Mouse (Mus musculus) hindbrain, postnatal 0 days (tissue): ENCODE measurements around the gene Inpp5b. TPM values are rescaled to one million over a fixed set of nuclear protein-coding genes. Genes with fewer than 3 reads are reported as not detected.

Source experiments
- ATAC-seq: fragments of 200-750 bp; cut with Nextera tagmentation; 2 replicates; pipeline ENCODE4 v1.8.0; 2017; ENCODE audit warnings: mild to moderate bottlenecking, moderate TSS enrichment, moderate library complexity
- DNase-seq: peaks from one replicate; pipeline ENCODE4 v3.0.0-alpha.2; 2015; ENCODE audit warnings: low spot score
- H3K27ac ChIP-seq: fragments of 300-500 bp; sonication (generic); 2 replicates; pipeline ENCODE4 v1.5.1; 2014; ENCODE audit warnings: mild to moderate bottlenecking
- H3K27me3 ChIP-seq: fragments of 300-500 bp; sonication (generic); 2 replicates; pipeline ENCODE4 v1.6.1; 2014; ENCODE audit warnings: low read length, mixed read lengths; ENCODE audit not compliant: insufficient read depth
- H3K36me3 ChIP-seq: fragments of 300-500 bp; sonication (generic); 2 replicates; pipeline ENCODE4 v1.6.1; 2014; ENCODE audit warnings: low read length, mixed read lengths; ENCODE audit not compliant: insufficient read depth
- H3K4me1 ChIP-seq: fragments of 300-500 bp; sonication (generic); 2 replicates; pipeline ENCODE4 v1.6.1; 2014; ENCODE audit warnings: antibody characterized with exemption, low read length, mixed read lengths; ENCODE audit not compliant: insufficient read depth
- H3K4me2 ChIP-seq: fragments of 300-500 bp; sonication (generic); 2 replicates; pipeline ENCODE4 v1.6.1; 2014; ENCODE audit warnings: low read depth, mild to moderate bottlenecking, low read length, moderate library complexity, mixed read lengths
- H3K4me3 ChIP-seq: fragments of 300-500 bp; sonication (generic); 2 replicates; pipeline ENCODE4 v1.5.1; 2014; ENCODE audit warnings: low read length
- H3K9ac ChIP-seq: fragments of 300-500 bp; sonication (generic); replicated peaks from 2 replicates; pipeline ENCODE4 v1.6.1; 2014; ENCODE audit warnings: mild to moderate bottlenecking, low read length, moderate library complexity, mixed read lengths
- H3K9me3 ChIP-seq: fragments of 300-500 bp; sonication (generic); 2 replicates; pipeline ENCODE4 v1.6.1; 2016; ENCODE audit warnings: low read length, mixed read lengths
- CTCF ChIP-seq: IDR thresholded peaks from 2 replicates; pipeline ENCODE4 v1.5.1; 2016; ENCODE audit warnings: antibody characterized with exemption, control low read depth, low read depth
- WGBS: fragments of 180-500 bp; shearing (Covaris S2); extraction: QIAGEN DNeasy Blood & Tissue Kit; methylation state at CpG from one replicate; pipeline ENCODE4 v1.1.7; 2014; 5-methylcytosine and 5-hydroxymethylcytosine counted together
- polyA plus RNA-seq: library from polyadenylated mRNA; unstranded; fragments of >200 nt; fragmentation: Nextera tagmentation; extraction: Ambion mirVana; gene quantifications from 2 replicates; pipeline ENCODE4 v1.2.1, GENCODE M21; 2015
- total RNA-seq: library from RNA; depleted of rRNA; stranded (reverse); fragments of >200 nt; gene quantifications from 2 replicates; pipeline ENCODE4 v1.2.3, GENCODE M21; 2014

Gene Inpp5b
- total and polyA plus RNA-seq, 2 experiments from 2014 or later: 14.9 to 16.0 TPM

DNA sequence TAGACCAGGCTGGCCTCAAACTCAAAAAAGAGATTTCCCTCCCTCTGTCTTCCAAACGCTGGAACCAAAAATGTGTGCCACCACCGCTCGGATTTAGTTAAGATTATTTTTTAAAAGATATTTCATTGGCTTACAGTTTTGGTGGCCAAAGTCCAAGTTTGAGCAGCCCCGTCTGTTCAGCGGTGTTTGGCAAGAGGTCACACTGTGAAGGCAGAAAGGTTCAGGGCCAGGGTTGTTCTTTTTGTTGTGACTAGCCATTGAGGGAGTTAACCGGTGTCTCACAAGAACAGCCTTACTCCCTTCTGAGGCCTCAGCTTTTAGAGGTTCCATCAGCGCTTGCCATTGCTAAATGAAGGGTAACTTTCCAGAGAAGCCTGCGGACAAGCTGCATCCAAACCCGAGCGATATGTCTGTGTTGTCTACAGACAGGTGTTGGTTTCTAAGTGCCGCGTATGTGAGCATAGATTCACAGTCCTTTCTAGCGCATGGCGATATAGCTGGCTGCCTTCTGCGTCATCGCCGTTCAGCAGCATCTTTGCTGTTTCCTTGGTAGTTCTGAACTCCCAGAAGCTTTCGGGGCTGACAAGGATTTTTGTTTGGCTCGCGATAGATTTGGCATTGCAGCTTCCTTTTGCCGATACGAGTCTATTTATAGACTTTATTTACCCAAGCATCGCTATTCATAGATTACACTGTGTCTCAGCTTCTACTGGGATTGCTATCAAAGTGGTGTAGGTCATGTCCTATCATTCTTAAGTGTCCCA lies 24.3 kb downstream of the Inpp5b start:
- WGBS: 82% methylated on average over 23 of the region's 23 CpGs
- no peak for ATAC-seq
- no peak overlapping the region for H3K27ac ChIP-seq
- no peak overlapping the region for H3K4me3 ChIP-seq
- H3K4me1 ChIP-seq: no peaks in the 10 kb centered on the region
- no peak overlapping the region for H3K4me2 ChIP-seq
- H3K27me3 ChIP-seq: no peaks in the 10 kb centered on the region
- DNase-seq: no peak
- H3K36me3 ChIP-seq: no peaks in the 10 kb centered on the region
- no peak for TF ChIP-seq CTCF
- H3K9ac ChIP-seq: no peak overlapping the region
- H3K9me3 ChIP-seq: no peaks in the 10 kb centered on the region

DNA sequence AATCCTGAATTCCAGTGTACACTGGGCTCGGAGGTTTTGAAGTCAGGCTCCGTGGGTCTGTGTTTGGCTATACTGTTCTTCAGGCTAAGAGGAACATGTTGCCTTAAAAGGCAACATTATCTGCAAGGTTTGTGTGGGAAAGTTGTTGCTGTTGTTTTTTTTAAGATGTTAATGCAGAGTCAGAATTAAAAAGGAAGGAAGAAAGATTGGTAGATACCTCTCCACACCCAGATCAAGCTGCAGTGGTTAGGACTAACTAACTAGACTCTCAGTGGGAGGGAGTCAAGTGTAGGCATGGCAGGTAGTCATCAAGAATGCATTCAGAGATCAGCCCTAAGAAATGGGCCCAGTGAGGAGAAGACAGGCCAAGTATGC lies 24.9 kb downstream of the Inpp5b start:
- H3K9ac ChIP-seq: no peak overlapping the region
- 75% methylated on average over 2 of the region's 2 CpGs for WGBS
- no peak overlapping the region for H3K4me2 ChIP-seq
- no peak for TF ChIP-seq CTCF
- H3K27ac ChIP-seq: no peak overlapping the region
- DNase-seq: no peak
- H3K9me3 ChIP-seq: no peaks in the 10 kb centered on the region
- H3K27me3 ChIP-seq: no peaks in the 10 kb centered on the region
- H3K4me1 ChIP-seq: no peaks in the 10 kb centered on the region
- H3K36me3 ChIP-seq: no peaks in the 10 kb centered on the region
- ATAC-seq: no peak
- no peak overlapping the region for H3K4me3 ChIP-seq

DNA sequence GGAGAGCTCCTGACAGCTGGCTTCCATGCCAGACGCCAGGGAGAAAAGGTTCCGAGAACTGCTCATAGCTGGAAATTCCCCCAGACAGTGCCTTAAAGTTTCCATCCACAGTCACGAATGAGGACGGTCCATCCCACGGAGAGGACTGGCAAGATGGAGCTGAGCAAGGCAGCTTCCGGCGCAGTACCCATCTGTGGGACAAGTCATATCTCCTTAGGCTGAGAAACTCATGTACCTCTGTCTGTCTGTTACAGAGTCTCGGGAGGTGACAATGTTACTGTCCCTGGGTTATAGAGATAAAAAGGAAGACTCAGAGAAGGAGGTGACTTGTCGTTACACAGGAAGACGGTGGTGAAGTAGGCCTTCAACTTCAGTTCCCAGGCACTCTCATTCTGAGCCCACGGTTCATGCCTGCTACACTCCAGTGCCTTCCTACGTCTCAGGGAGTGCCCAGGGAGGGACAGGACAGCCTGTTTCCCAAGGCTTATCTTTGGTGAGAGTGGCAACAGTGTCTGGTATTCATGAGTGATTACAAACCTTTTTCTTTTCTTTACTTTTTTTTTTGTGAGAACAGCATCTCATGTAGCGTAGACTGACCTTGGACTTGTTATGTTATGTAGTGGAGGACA lies 27.4 kb downstream of the Inpp5b start:
- 87% methylated on average over 13 of the region's 13 CpGs for WGBS
- Histone ChIP-seq H3K27ac (no peak overlapping the region), H3K4me2 (no peak overlapping the region), H3K9me3 (no peaks in the 10 kb centered on the region), H3K4me1 (no peaks in the 10 kb centered on the region), H3K27me3 (no peaks in the 10 kb centered on the region), H3K36me3 (no peaks in the 10 kb centered on the region), H3K9ac (no peak overlapping the region), H3K4me3 (no peak overlapping the region)
- DNase-seq (no peak), ATAC-seq (no peak)
- no peak for TF ChIP-seq CTCF

DNA sequence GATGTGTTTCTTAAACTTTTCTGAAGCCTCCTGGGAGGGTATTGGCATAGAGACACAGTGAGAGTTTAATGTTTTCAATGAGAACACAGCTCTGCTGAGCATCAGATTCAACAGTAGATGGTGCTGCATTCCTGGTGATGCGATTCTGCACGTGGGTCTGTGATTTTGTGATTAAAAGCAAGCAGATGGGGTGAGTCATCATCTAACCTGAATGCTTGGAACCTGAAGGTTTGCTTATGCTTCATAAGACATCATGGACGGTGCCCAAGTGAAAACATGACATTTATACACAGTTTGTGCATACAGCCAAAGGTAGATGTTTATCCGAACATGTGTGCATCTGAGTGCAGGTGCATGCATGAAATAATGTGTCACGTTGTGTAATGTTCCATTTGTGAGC lies 29.0 kb downstream of the Inpp5b start:
- H3K4me2 ChIP-seq: no peak overlapping the region
- H3K9ac ChIP-seq: no peak overlapping the region
- peak; percentile 37 for TF ChIP-seq CTCF
- H3K27ac ChIP-seq: no peak overlapping the region
- no peak overlapping the region for H3K4me3 ChIP-seq
- no peaks in the 10 kb centered on the region for H3K27me3 ChIP-seq
- H3K36me3 ChIP-seq: no peaks in the 10 kb centered on the region
- no peaks in the 10 kb centered on the region for H3K9me3 ChIP-seq
- ATAC-seq: no peak
- no peaks in the 10 kb centered on the region for H3K4me1 ChIP-seq
- WGBS: 70% methylated on average over 5 of the region's 5 CpGs
- DNase-seq: peak; percentile 15

DNA sequence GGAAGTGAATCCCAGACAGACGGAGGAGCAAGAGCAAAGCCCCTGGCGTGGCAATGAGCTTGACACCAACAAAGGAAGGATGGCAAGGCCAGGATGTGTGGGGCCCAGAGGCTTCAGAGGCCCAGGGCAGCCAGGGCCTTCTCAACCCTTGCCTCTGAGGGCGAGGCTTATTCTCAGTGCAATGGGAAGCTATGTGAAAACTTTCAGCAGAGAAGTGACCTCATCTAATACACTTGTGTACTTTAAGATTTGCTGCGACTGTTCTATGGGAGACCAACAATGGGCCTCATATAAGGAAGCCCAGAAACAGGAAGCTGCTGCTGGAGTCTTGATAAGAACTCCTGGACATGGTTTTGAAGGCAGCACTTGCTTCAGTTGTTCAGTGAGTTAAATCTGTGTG lies 30.5 kb downstream of the Inpp5b start:
- DNase-seq (no peak), ATAC-seq (no peak)
- 66% methylated on average over 4 of the region's 4 CpGs for WGBS
- Histone ChIP-seq H3K9me3 (no peaks in the 10 kb centered on the region), H3K27me3 (no peaks in the 10 kb centered on the region), H3K4me3 (no peak overlapping the region), H3K36me3 (no peaks in the 10 kb centered on the region), H3K4me1 (no peaks in the 10 kb centered on the region), H3K9ac (no peak overlapping the region), H3K4me2 (no peak overlapping the region), H3K27ac (0 out of 2 replicates have a peak overlapping the region, but pooled peaks have one; percentile 1)
- no peak for TF ChIP-seq CTCF

DNA sequence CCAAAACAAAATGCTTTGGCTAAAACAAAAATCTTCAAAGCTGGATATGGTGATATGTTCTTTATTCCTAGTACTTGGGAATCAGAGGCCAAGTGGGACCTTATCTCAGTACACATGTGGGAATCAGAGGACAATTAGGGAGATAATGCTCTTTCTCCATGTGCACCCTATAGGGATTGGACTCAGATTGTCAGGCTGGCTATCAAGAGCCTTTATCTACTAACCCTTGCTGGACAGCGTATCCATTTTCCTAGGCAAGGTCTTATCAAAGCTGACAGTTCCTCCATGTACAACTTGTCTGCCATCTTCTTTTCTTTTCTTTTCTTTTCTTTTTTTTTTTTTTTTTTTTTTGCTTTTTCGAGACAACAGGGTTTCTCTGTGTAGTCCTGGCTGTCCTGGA lies 31.8 kb downstream of the Inpp5b start:
- no peaks in the 10 kb centered on the region for H3K4me1 ChIP-seq
- DNase-seq (no peak), ATAC-seq (no peak)
- no peak overlapping the region for H3K4me3 ChIP-seq
- H3K9ac ChIP-seq: no peak overlapping the region
- H3K27me3 ChIP-seq: no peaks in the 10 kb centered on the region
- 97% methylated on average over 1 of the region's 2 CpGs for WGBS
- H3K27ac ChIP-seq: no peak overlapping the region
- peaks cover 6% of the 10 kb centered on the region; the same call in 1 of the 2 replicates for H3K36me3 ChIP-seq
- no peaks in the 10 kb centered on the region for H3K9me3 ChIP-seq
- TF ChIP-seq CTCF: no peak
- H3K4me2 ChIP-seq: no peak overlapping the region

DNA sequence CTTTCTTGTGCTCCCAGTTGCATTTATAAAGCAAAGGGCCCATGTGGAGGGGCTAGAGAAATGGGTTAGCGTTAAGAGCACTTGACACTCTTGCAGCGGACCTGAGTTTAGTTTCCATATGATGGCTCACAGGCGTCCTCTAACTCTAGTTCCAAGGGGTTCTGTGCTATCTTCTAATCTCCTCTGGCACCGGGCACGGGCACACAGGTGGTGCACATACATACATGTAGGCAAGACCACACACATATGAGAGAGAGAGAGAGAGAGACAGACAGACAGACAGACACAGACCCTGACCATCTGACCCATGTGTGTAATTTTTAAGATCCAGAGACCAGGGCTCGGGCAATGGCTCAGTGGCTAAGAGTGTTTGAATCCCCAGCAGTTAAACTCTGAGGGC lies 32.3 kb downstream of the Inpp5b start:
- no peak overlapping the region for H3K9ac ChIP-seq
- no peak overlapping the region for H3K27ac ChIP-seq
- peaks cover 6% of the 10 kb centered on the region; the same call in 1 of the 2 replicates for H3K36me3 ChIP-seq
- 95% methylated on average over 6 of the region's 6 CpGs for WGBS
- no peaks in the 10 kb centered on the region for H3K27me3 ChIP-seq
- H3K4me2 ChIP-seq: no peak overlapping the region
- H3K4me1 ChIP-seq: no peaks in the 10 kb centered on the region
- no peak for TF ChIP-seq CTCF
- no peak for DNase-seq
- no peak overlapping the region for H3K4me3 ChIP-seq
- H3K9me3 ChIP-seq: no peaks in the 10 kb centered on the region
- no peak for ATAC-seq
